Mouse (Mus musculus): ENCODE results near the gene Fam229a.

Fam229a gene

DNA sequence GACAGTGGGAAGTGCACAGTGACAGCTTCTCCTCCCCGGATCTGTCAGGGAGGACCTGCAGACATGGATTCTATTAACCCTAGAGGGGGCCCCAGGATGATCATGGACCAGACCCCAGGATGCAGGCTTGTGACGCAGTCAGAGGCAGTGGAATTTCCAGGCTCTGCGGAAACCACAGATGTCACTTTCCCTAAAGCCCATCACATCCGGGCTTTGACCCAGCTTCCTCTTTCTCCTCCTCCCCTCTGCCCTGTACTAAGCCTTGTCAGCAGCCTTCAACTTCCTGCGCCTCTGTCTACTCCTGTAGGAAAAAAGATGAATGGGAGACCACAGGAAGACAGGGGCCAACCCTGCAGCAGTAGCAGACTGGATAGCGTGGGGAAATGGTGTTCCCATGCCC, 5.6 kb downstream of the Fam229a start:
- DNase-seq: no peak

DNA sequence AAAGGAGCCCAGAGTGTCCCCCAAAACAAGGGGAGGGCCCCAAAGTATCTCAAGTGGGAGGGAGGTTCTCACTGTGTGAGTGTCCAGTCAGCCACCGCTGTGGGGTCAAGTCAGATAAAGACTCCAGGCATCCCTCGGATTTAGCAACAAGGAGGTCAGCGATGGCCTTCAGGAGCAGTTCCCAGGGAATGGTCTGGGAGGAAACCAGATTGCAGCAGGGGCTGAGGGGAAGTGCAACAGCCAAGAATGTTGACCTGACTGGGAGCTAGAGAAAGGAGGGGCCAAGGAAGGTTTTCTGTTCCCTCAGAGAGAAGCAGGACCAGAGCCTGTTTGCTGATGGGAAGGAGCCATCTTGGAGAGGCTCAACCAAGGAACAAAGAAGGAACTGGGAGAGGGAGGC, 8.0 kb downstream of the Fam229a start:
- no peak for DNase-seq

DNA sequence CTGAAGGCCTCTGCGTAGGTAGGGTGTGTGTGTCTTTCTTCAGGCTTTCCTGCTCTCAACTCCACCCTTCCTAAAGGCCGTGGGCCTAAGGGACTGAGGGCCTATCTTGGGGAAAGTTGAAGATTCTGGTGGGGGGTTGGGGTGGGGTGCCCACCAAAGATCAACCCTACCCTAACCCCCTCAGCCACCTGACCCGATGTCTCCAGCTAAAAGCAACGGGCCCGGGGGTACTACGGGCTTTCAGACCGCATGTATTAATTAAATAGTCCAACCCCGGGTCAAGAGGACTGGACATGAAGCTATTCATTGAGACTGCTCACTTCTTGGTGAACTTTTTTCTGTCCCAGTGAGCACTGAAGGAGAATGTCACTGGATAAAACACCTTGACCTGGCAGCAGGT, 9.0 kb downstream of the Fam229a start:
- no peak for DNase-seq

DNA sequence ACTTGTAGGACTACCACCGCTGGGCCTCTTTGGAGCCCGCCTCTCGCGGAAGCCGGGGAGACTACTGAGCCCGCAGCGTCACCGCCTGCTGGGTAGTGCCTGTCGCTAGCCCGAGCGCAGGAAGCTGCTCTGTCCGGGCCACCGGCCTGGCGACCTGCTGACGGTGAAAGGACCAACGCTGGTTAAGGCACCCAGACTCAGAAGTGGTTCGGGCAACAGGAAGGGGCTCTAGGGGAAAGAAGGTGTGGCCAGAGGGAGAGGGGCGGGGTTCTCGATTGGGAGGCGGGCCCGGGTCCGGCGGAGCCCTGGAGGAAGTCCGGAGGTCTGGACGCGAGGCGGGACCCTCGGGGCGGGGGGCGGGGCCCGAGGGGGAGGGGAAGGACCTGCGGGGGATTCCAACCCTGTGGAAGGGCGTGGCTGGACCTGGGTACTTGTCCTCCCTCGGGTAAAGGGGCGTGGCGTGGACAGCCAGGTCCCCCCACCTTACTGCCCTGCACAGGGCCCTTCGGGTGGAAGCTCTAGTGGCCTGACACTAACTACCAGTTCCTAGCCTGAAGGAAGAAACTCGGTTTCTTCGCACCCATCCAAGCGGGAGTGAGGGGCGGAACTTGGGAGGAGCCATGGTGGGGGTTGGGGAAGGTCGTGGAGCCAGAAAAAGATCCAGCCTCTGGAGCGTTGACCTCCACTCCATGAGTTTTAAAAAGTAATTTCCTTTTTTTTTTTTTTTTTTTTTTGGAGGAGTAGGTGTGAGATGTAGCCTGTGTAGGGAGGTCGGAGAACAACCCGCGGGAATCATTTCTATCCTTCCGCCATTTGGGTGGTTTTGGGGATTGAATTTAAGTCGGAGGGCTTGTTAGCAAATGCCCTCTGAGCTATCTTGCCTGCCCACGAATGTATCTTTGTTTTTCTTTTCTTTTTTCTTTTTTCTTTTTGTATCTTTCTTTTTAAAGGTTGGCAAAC, 9.9 kb downstream of the Fam229a start:
- DNase-seq: peak; percentile 92

DNA sequence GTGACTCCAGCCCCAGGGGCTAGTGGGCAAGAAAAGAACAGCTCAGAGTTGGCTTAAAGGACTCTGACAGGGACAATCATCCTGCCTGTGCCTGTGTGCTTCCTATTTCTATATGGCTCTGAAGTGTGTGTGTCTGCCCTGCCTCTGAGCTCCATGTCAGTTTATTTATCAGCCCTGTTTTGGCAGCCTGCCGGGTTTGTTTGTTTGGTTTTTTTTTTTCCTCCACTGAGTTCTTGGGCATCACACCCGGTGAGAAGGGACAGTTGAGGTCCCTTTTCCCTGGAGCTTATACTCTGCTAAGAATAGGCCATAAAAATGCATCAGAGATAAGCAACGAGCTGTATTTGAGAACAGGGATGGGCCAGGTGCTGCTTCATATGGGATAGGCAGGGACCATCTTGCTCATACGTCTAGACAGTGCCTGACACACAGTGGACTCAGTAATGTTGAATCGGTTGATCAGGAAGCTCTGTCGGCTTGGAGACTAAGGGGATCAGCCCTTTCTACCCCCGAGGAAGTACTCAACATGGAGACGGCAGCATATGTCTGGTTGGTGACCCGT, 11.4 kb downstream of the Fam229a start:
- no peak for DNase-seq

DNA sequence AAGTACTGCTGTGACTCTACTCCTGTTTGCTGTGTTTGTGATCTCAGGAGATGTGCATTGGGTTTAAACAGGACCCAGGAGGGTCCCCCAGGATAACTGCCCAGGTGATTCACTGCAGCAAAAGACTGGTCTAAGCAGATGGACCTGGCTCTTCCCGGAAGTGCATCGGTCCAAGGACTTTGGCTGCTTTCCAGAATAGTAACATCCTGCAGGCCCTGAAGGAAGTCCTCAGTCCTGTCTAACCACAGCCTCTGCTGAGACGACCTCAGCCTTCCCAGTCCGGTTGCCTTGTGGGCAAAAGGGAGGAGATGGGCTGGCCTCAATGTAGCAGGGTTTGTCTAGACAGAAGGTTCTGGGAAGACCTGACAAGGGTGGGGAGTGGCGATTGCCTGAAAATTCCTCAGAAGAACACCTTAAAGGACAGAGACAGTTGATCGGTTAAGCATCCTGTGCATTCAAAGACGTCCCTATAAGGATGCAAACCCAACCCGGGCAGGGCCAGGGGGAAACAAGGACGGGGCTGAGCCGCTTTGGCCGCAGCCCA, 12.0 kb downstream of the Fam229a start:
- DNase-seq: no peak

DNA sequence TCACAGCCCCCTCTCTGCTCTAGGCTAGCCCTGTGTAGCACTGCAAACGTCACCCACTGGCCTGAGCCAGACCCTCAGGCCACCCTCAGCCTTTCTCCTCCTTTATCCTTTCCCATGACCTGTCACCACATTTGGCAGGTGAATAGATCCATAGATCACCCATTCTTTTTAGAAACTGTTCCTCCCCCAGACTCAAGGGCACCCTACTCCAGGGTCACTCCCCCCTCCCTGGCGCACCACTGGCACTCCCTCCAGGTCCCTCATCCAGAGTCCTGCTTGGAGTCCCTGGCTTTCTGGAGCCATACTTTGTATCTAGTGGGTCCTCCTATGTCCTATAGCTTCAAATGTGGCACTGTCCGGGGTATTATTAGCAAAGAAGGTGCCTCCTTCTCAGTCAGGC, 14.5 kb downstream of the Fam229a start:
- DNase-seq: no peak

DNA sequence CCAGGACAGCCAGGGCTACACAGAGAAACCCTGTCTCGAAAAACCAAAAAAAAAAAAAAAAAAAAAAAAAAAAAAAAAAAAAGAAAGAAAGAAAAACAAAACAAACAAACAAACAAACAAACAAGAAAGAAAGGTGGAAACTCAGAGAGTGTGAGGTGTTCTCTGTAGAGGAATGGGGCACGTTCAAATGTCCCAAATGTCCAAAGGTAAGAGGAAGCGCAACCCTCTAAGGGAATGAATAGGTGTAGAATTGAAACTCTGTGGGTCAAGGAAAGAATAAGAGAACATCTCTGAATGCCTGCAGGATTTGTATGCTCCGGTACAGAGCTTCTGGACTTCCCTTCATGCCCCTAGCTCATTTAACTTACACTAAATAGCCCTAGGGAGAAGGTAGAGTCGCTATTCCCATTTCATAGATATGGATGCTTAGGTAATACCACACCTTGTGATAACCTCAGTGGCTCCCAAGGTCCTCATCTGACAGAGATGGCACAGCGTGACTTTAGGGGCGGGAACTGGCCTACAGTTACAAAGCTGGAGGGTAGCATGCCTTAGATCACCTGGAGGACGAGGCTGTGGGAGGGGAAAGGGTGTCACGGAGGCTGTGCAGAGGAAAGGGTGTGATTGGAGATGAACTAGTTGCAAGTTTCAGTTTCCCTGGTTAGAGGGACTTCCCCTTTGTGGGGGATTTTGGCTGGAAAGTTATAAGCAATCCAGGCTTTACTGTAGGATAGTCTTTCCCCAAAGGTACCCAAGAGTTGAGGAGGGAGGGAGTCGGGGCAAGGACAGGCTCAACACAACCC, 16.6 kb downstream of the Fam229a start:
- no peak for DNase-seq

DNA sequence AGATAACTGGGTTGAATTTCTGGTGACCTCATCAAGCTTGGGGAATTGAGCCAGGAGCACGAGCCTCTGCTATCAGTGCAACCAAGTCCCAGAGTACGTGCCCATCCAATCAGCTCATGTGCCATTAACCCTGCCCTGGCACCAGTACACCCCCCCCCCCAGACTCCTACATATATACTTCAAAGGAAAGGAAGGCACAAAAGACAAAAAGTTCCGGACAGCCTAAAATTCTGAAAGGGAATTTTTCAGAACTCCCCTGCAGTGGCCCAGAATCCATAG, 17.2 kb downstream of the Fam229a start:
- DNase-seq: no peak

DNA sequence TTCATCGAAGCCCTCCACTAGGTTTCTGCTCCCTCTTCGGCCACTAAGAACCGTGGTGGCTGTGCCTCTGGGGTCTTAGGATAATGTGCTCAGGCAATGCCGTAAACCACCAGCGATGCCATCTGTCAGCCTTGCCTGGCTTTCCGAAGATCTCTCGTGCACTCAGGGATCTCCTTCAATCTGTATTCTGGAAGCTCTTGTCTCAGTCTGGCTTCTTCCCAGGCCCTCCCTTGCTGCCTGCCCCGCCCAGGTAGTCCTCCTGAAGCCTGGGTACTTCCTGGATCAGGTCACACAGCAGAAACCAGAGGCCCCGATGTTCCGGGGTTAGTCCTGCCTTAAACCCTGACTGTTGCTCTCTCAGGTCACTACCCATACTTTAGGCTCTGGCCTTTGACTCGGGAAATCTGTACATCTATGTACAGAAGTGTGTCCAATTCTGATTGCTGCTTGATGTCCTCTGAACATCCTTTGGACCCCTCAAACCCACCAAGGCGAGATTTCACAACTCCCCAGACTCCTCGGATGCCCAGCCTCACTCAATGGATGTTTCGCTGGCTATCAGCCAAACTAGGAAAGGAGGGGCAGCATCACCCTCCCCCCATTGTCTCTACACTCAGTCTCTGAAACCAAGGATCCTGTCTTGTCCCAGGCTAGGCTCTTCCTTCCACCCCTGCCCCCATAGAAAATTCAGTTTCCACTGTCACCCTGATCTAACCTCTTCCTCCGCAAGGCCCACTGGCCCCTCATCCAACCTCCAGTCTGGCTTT, 18.0 kb downstream of the Fam229a start:
- peak; percentile 65 for DNase-seq

DNA sequence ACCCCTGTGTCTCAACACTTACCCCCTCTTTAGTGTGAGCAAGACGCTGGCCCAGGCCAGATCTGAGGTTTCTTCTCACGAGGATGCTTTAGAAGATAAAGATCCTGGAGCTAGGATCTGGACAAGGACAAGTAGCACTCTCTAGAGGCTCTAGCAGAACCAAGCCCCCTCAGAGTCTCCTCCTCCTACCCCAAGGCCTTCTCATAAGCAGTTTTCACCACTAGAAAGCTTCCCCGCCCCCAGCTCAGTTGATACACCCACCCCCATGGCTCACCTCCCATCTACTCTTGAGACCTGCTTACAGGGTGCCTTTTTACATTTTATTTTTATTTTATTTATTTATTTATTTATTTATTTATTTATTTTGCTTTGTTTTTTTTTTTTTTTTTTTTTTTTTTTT, 18.7 kb downstream of the Fam229a start:
- no peak for DNase-seq

DNA sequence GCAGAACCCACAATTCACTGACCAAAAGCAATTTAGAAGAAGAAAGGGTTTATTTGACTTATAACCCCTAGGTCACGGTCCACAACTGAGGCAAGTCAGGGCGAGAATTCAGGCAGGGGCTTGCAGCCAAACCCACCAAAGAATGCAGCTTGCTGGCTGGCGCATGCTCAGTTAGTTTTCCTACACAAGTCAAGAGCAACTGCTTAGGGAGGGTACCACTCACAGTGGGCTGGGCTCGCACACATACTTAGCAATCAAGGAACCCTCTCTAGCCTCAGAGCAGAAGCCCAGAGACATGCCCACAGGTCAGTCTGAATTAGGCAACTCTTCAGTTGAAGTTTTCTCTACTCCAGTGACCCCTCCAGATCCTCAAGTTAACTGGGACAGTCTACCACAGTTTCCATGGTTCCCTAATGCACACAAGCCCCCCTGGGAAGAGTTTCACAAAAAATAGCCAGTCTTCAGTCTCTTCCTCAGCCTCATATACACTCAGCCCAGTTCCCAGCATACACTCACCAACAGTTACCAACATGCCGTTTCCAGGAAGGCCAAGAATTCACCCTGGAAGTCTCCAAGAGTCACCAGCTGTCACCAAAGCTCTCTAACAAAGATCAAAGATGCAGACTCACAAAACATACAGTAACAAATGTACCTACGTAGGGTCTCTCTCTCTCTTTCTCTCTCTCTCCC, 19.9 kb downstream of the Fam229a start:
- peak; percentile 60 for DNase-seq

DNA sequence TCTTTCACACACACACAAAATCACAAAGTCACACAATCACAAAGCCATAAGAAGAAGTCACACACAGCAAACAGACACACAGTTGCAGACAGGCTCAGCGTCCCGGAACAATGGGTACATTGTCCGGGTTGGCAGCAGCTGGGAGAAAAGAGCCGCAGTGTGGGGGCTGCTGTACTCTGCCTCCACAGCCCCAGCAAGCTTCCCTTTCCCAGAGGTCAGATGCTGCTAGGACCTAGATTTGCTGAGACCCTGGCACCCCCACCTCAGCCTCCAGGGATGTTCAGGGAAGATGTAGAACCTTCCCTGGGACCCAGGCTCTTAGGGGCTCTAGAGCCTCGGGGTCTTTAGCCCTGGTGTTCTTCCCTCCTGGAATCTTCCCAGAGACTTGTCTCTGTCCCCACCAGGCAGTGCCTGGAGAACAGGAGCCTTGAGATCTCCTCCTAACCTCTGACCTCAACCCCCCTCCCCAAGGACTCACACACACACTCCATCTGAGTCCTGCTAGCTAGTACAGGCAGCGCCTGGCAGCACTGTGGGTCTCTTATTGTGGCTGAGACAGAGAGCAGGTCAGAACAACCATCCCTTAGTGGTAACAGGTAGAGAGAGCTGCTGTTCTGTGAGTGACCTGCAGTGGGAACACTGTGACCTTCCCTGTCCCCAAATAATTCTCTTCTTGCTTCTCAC, 20.6 kb downstream of the Fam229a start:
- peak; percentile 78 for DNase-seq

DNA sequence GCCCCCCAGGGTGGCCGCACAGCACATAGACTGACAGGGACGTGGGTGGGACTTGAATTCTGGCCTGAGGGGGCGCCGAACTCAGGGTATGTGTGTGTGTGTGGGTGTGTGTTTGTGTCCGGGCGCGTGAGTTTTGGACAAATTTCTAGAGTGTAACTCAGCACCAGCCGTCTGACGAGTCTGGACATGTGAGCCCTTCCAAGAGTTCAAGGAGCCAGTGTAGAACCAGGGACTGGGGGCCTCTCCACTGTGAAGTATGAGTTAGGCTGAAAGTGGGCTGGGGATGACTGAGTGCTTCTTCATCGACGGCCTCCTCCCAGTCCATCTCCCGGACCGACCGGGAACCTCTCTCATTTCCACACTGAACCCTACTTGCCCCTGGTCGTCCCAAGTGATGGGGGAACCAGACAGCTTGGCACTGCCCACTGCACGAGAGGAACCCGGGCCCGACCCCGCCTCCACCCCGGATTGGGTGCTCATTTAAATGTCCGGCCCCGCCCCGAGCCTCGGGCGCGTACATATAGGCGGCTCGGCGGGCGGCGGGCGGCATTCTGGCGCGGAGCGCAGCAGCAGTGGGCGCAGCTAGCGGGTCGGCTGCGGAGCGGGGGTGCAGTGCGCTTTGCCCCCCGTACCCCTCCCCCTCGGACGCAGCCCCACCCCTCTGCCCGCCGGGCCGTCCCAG, 22.2 kb downstream of the Fam229a start, which contains the start of gene Marcksl1:
Gene Marcksl1 (plus strand): TSS at position 496 of the 682 bp plus-strand sequence.
- peak; percentile 96 for DNase-seq

DNA sequence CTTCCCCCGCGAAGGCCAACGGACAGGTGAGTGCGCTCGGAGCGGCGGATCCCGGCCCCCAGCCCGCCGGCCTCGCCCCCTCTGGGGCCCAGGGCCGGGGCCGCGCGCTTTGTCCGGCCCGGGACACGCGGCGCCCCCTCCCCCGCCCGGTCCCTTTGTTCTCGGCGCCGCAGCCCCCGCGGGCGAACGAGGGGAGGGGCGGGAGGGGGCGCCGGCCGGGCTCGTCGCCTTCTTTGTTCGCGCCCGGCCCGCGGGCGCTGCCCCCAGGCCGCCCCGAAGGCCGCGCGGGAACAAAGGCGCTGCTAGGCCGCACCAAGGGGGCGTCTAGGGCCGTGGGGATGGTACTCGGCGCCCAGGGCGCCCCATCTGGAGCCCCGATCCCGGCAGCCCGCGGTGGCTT, 22.9 kb downstream of the Fam229a start:
- DNase-seq: no peak

DNA sequence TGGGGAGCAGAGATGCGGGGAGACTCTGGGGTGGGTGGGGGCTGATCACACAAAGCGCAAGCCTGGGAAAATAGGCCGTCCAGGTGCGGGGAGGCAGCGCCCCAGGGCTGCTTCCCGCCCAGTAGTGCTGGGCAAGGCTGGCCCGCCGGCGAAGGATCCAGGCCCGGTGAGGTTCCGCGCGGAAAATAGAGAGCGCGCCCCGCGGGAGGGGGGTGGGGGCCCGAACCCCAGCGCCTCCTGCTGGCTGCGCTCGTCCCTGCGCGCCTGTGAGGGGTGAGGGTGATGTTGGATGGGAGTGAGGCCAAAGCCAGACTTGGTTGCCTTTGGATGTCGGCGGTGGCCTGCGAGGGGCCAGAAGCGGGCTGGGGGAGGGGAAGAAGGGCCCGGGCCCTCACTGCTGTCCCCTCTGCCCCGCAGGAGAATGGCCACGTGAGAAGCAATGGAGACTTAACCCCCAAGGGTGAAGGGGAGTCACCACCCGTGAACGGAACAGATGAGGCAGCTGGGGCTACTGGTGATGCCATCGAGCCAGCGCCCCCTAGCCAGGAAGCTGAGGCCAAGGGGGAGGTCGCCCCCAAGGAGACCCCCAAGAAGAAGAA, 23.4 kb downstream of the Fam229a start:
- DNase-seq: peak; percentile 80

DNA sequence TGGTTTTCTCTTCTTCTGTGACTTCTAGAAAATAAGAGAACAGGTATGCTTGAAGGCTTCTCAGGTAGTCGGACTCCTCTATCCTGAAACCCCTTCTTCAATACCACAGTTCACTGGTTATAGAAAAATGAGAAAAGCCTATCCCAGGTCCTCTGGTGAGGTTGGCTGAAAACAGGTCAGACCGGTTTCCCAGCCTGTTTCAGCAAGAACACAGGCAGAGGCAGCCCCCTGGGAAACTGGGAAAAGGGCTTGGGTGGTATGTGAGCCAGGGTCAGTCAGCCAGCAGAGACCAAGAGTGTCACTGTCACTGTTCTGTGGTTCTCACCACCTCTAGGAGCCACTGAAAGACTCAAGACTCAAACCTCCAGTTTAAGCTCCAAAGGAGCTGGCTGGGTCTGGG, 25.9 kb downstream of the Fam229a start:
- DNase-seq: no peak

DNA sequence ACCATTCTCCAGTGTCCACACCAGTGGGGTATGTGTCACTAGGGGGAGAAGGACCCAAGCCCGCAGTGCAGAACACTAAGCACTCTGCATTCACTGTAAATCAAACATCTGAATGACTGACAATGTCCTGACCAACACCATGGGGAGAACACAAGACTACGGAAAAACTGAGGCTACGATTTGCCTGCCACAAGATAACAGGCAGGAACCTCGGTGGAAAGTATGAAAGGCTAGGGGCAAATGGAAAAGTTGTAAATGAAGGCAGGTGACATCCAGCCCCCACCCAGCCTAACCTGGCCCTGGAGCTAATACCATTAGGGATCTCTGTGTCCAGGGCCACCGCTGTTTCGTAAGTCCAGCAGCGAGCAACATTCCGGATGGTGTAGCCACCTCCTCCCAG, 27.5 kb downstream of the Fam229a start:
- DNase-seq: no peak

DNA sequence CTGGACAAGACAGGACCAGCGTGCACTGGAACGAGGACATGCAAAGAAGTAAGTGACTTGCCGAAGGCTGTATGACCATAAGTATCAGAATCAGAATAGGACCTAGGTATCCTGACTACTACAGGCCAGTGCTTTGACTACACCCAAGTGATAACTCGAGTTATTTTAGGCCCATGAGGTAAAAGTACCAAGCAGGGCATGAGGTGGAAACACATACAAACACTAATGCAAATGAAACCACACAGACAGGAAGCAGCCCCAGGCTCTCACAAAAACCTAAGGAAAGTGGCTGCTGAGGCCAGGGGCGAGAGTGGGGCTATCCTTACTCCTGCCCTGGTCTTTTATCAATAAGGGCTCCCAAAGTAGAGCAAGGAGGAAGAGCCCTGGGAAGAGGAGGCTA, 34.3 kb downstream of the Fam229a start:
- no peak for DNase-seq

DNA sequence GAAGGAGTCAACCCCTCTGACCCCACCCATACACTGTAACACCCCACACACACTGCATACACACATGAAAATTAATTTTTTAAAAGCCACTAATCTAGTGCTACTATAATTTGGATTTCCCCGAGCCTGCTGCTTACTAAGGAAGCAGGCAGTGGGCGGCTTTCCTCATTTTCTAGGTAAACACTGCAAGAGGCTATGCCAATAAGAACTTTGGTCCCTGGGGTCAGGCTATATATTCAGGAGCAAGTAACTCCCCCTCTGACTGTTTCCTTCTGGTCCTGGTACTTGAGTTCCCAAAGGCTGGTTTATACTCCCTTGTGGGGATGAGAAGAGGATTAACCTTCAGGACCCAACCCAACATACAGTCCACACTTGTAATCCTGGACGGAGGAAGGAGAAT, 34.9 kb downstream of the Fam229a start:
- DNase-seq: no peak

All from retina, postnatal 1 day (tissue).